Mouse (Mus musculus) kidney, embryonic 15.5 days (tissue): Measurements from ENCODE around the gene Serinc5. TPM values are rescaled to one million over a fixed set of nuclear protein-coding genes. Genes with fewer than 3 reads are reported as not detected.

Source experiments
- ATAC-seq: fragments of 200-750 bp; cut with Nextera tagmentation; replicated peaks from 2 replicates; pipeline ENCODE4 v1.8.0; 2017; ENCODE audit warnings: moderate TSS enrichment; ENCODE audit not compliant: low FRiP score
- H3K27ac ChIP-seq: fragments of 300-500 bp; sonication (generic); 2 replicates; pipeline ENCODE4 v1.5.1; 2015; ENCODE audit warnings: mild to moderate bottlenecking, inconsistent platforms
- H3K27me3 ChIP-seq: fragments of 300-500 bp; sonication (generic); 2 replicates; pipeline ENCODE4 v1.6.1; 2015; ENCODE audit warnings: inconsistent platforms
- H3K36me3 ChIP-seq: fragments of 300-500 bp; sonication (generic); 2 replicates; pipeline ENCODE4 v1.6.1; 2015; ENCODE audit warnings: inconsistent platforms
- H3K4me1 ChIP-seq: fragments of 300-500 bp; sonication (generic); 2 replicates; pipeline ENCODE4 v1.6.1; 2015; ENCODE audit warnings: inconsistent platforms
- H3K4me2 ChIP-seq: fragments of 300-500 bp; sonication (generic); 2 replicates; pipeline ENCODE4 v1.6.1; 2015; ENCODE audit warnings: moderate library complexity, mild to moderate bottlenecking, inconsistent platforms
- H3K4me3 ChIP-seq: fragments of 300-500 bp; sonication (generic); replicated peaks from 2 replicates; pipeline ENCODE4 v1.5.1; 2015; ENCODE audit warnings: mild to moderate bottlenecking, inconsistent platforms
- H3K9ac ChIP-seq: fragments of 300-500 bp; sonication (generic); 2 replicates; pipeline ENCODE4 v1.6.1; 2015; ENCODE audit warnings: mild to moderate bottlenecking, inconsistent platforms
- H3K9me3 ChIP-seq: fragments of 300-500 bp; sonication (generic); replicated peaks from 2 replicates; pipeline ENCODE4 v1.6.1; 2016; ENCODE audit warnings: inconsistent platforms
- WGBS: fragments of 180-500 bp; shearing (Covaris S2); methylation state at CpG from one replicate; pipeline ENCODE4 v1.1.7; 2015; ENCODE audit warnings: mixed read lengths; 5-methylcytosine and 5-hydroxymethylcytosine counted together
- polyA plus RNA-seq: library from polyadenylated mRNA; unstranded; fragments of >200 nt; fragmentation: Nextera tagmentation; extraction: Ambion mirVana; gene quantifications from 2 replicates; pipeline ENCODE4 v1.2.1, GENCODE M21; 2015

Serinc5 gene
- polyA plus RNA-seq, 1 experiment from 2014 or later = 16.5 TPM

DNA sequence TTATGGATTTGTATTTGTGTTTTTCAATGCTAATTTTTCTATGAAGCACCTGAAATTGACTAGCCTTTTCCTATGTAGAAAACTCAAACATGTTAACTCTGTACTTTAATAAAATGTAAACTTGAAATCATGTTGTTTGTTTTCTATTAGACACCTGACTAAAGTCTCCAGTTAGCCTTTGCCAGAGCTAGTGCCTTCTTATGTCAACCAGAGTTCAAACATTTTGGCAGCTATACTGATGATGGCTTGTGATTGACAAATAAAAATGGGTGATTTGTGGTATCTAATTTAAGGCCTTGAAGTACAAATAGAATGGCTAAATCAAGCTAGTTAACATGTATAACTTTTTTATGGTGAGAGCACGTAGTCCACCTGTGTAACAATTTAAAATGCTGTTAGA lies 100.9 kb downstream of the Serinc5 start:
- ATAC-seq = no peak
- Histone ChIP-seq H3K4me2 (no peak overlapping the region), H3K27ac (no peak overlapping the region), H3K9me3 (no peaks in the 10 kb centered on the region), H3K4me3 (no peak overlapping the region), H3K36me3 (peaks cover 21% of the 10 kb centered on the region), H3K9ac (no peak overlapping the region), H3K27me3 (no peaks in the 10 kb centered on the region), H3K4me1 (no peaks in the 10 kb centered on the region)
- WGBS = 88% methylated on average over 1 of the region's 1 CpGs

DNA sequence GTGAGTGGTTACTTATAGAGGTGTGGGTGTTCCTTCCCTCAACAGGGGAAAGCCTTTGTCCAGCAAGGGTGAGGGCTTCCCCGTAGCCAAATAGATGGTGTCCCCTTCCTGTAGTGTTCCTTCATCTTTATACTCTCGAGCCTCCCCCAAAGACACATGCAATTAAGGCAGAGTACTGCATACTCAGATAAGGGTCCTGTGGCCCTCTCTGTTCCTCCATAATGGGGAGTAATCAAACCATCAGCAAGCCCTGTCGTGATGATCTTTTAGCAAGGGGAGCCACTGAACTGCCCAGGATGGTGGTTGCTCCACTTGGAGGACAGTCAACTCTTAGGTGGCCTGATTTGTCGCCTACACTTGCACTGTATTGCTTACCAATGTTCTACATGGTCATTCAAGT lies 101.7 kb downstream of the Serinc5 start:
- Histone ChIP-seq H3K9me3 (no peaks in the 10 kb centered on the region), H3K4me3 (no peak overlapping the region), H3K27me3 (no peaks in the 10 kb centered on the region), H3K27ac (no peak overlapping the region), H3K4me2 (no peak overlapping the region), H3K4me1 (no peaks in the 10 kb centered on the region), H3K9ac (no peak overlapping the region), H3K36me3 (peaks cover 15% of the 10 kb centered on the region)
- 93% methylated on average over 4 of the region's 4 CpGs for WGBS
- no peak for ATAC-seq

DNA sequence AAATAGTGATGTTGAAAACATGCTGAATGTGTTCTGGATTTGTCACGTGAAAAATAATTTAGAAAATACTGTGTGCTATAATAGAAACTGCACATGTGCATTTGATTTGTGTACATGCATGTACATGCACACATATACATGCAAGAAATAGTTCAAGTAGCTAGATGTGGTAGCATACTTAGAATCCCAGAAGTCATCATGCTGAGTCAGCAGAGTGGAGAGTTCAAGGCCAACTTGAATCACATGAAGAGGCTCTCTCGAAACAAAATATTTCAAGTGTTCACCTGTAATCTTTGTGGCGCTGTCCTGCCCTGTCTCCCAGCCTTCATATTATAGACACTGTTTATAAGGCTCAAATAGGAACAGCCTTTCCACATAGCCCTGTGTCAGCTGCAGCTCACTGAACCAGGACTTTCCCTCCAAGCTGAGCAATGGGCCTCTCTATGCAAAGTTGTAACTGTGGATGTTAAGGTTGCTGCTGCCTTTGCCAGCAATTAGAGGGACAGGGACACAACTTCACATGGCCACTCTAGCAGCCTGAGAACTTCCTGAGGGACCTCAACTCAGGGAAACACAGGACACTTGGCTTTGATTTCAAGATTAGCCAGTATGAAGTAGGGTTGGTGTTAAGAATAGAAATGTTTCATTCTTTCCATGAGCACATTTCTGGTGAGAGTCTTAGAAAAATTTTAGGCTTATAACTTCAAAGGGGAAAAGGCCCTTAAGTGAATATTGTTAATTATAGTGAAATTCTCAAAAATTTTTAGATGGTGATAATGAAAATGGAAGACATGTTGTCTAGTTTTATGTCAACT lies 107.2 kb downstream of the Serinc5 start:
- Histone ChIP-seq H3K27me3 (no peaks in the 10 kb centered on the region), H3K4me3 (no peak overlapping the region), H3K9ac (no peak overlapping the region), H3K4me1 (no peaks in the 10 kb centered on the region), H3K4me2 (no peak overlapping the region), H3K9me3 (no peaks in the 10 kb centered on the region), H3K36me3 (no peaks in the 10 kb centered on the region), H3K27ac (no peak overlapping the region)
- no peak for ATAC-seq
- 92% methylated on average over 3 of the region's 3 CpGs for WGBS

DNA sequence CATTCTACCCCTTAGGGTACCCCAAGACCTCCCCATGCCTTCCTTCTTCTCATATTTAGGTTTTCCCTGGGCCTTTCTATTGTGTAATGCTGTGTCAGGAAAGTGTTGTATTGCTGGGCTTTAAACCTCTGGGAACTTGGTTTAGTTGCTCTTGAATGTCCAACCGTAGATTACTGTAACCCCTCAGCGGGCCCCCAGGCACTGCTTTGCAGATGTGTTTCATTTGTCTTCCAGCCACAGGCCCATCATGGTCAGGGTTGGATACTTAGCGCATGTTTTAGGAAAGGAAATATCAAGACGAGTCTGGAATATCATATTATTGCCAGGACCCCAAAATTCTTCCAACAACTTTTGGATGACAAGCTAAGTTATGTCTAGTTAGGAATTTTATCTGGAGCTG lies 110.1 kb downstream of the Serinc5 start:
- H3K4me3 ChIP-seq = no peak overlapping the region
- H3K27ac ChIP-seq = no peak overlapping the region
- no peaks in the 10 kb centered on the region for H3K36me3 ChIP-seq
- H3K9me3 ChIP-seq = no peaks in the 10 kb centered on the region
- WGBS = 82% methylated on average over 4 of the region's 4 CpGs
- ATAC-seq = no peak
- H3K27me3 ChIP-seq = no peaks in the 10 kb centered on the region
- H3K4me2 ChIP-seq = no peak overlapping the region
- no peak overlapping the region for H3K9ac ChIP-seq
- no peaks in the 10 kb centered on the region for H3K4me1 ChIP-seq

DNA sequence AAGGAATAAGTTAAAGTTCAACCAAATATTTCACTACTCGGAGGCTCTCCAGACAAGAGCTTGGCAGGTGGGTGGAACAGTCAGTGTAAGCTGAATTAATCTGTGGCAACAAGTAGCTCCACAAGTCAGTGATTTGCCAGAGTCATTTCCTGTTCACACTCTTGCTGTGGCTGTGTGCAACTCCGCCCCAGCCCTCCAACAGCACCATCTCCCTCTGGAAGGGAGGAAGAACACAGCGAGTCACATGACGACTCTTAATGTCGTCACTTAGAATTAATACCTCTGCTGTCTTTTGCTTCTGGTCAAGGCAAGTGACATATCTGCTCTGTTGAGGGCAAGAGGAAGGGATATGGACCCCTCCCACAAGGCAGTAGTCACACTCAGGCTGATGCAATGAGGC lies 111.5 kb downstream of the Serinc5 start:
- H3K9me3 ChIP-seq = no peaks in the 10 kb centered on the region
- no peak overlapping the region for H3K4me2 ChIP-seq
- H3K27ac ChIP-seq = no peak overlapping the region
- WGBS = 56% methylated on average over 5 of the region's 5 CpGs
- no peaks in the 10 kb centered on the region for H3K27me3 ChIP-seq
- no peak overlapping the region for H3K4me3 ChIP-seq
- H3K36me3 ChIP-seq = no peaks in the 10 kb centered on the region
- H3K9ac ChIP-seq = no peak overlapping the region
- 0 out of 2 replicates have a peak, but pooled peaks have one; percentile 33 for ATAC-seq
- H3K4me1 ChIP-seq = no peaks in the 10 kb centered on the region

DNA sequence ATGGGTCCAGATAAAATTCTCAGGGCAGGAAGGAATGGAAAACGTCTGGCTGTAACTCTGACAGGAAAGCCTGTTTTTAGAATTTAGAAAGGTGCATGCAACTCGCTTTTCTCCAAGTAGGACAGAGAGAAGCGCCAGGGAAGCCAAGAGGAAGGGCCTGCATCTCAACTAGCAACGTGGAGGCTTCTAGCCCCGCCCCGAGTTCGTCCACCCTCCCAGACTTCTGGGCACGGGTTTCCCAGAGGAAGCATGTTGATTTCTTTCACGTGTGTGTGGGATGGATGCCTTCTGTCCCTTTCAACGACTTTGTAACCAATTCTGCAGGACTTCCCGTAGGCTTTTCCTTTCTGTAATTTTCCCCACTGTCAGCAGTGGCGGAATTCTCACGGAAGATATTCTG lies 118.9 kb downstream of the Serinc5 start:
- Histone ChIP-seq H3K4me1 (no peaks in the 10 kb centered on the region), H3K27me3 (no peaks in the 10 kb centered on the region), H3K36me3 (no peaks in the 10 kb centered on the region), H3K9ac (no peak overlapping the region), H3K4me3 (no peak overlapping the region), H3K27ac (no peak overlapping the region), H3K4me2 (no peak overlapping the region), H3K9me3 (no peaks in the 10 kb centered on the region)
- no peak for ATAC-seq
- 46% methylated on average over 13 of the region's 13 CpGs for WGBS

DNA sequence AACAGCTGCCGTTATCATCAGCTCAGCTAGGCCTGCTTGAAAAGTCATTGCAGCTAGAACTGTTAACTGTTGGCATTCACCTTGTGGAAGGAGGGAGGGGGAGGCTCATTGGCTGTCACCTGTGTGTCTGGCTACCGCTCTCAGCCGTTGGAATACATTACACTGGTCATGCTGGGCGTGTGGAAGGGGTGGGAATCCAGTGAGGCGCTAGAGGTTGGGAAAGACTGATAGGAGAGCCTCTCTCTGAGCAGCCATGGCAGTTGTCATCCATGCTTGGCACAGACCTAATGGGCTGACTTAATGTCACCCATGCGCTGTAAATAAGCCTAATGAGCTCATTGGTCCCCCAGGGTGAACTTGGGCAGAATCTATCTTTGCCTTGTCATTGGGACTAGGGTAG lies 120.9 kb downstream of the Serinc5 start:
- ATAC-seq = no peak
- no peak overlapping the region for H3K9ac ChIP-seq
- no peak overlapping the region for H3K4me3 ChIP-seq
- 81% methylated on average over 6 of the region's 6 CpGs for WGBS
- peaks cover 4% of the 10 kb centered on the region for H3K4me1 ChIP-seq
- H3K36me3 ChIP-seq = no peaks in the 10 kb centered on the region
- H3K9me3 ChIP-seq = no peaks in the 10 kb centered on the region
- no peaks in the 10 kb centered on the region for H3K27me3 ChIP-seq
- no peak overlapping the region for H3K27ac ChIP-seq
- no peak overlapping the region for H3K4me2 ChIP-seq

DNA sequence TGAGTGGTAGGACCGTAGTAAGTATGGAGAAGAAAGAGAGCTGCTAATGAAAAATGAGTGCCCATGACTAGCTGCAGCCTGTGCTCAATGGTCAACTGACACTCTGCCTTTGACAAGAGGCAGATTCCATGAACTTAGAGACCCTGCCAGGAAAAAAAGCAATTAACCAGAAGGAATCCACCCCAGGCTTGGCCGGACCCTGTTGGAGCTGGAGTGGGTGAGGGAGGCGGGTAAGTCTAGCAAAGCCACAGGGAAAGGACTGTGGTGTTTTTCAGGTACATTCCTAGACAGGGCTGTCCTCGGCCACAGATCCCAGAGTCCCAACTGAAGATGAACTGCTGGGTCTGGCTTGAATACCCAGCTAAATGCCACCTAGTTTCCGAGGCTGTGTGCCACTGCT lies 121.9 kb downstream of the Serinc5 start:
- 81% methylated on average over 5 of the region's 5 CpGs for WGBS
- Histone ChIP-seq H3K4me3 (no peak overlapping the region), H3K36me3 (no peaks in the 10 kb centered on the region), H3K27me3 (no peaks in the 10 kb centered on the region), H3K27ac (no peak overlapping the region), H3K9me3 (no peaks in the 10 kb centered on the region), H3K4me2 (no peak overlapping the region), H3K9ac (no peak overlapping the region), H3K4me1 (peaks cover 8% of the 10 kb centered on the region)
- no peak for ATAC-seq

DNA sequence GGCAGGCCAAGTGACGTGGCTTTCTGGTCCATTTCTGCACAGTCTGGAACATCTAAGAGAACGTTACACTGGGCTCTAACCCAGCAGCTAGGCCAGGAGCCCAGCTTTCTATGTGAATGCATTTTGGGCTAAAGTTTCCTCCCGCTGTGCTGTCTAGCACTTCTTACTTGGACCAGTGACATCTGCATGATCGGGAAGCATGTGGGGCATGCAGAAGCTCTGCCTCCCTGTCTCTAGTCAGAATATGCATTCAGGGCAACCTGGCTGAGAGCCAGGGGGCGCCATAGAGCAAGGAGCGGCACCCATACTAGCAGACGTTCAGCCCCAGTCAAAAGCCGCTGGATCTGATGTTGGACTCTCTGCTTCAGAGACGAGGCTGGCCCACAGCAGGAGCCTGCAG lies 122.4 kb downstream of the Serinc5 start:
- H3K9ac ChIP-seq = no peak overlapping the region
- peaks cover 8% of the 10 kb centered on the region for H3K4me1 ChIP-seq
- no peak for ATAC-seq
- H3K4me3 ChIP-seq = no peak overlapping the region
- H3K27me3 ChIP-seq = no peaks in the 10 kb centered on the region
- WGBS = 45% methylated on average over 9 of the region's 9 CpGs
- no peak overlapping the region for H3K27ac ChIP-seq
- no peak overlapping the region for H3K4me2 ChIP-seq
- no peaks in the 10 kb centered on the region for H3K36me3 ChIP-seq
- H3K9me3 ChIP-seq = no peaks in the 10 kb centered on the region

DNA sequence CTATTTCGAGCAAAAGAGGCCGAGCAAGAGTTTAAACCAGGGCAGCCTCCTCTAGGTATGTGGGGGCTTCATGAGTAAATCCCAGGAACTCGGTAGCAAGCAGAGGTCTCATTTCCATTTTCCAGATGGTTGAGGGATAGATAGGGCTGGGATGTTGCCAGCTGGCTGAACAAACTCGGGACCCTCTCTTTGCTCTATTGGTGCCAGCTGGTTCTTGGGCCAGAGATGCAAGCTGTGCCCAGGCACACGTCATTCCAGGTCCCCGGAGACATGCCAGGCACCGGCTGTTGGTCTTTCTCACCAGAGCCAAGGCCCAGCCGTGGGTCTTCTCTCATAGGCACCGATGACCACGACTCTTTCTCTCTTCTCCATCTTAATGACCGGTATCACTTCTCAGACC lies 122.8 kb downstream of the Serinc5 start:
- WGBS = 85% methylated on average over 11 of the region's 11 CpGs

DNA sequence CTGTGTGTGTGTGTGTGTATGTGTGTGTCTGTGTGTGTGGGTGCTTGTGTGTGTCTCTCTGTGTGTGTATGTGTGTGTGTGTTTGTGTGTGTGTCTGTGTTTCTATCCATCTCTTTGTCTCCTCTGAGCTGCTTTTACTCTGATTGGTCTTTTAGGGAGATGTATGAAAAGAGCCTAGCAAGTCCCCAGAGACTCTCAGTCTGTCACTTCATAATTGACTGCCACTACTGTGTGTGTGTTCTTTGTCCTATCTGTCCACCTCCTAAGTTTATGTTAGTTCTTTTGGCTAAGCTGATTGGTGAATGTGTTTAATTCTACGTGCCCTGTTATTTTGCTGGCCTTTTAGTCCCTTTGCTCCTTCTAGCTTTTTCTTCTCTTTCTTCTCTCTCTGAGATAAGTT lies 124.8 kb downstream of the Serinc5 start:
- no peaks in the 10 kb centered on the region for H3K36me3 ChIP-seq
- no peak for ATAC-seq
- 70% methylated on average over 1 of the region's 1 CpGs for WGBS

More for the DNA sequence above, 122.8 kb downstream of the Serinc5 start:
- H3K4me1 ChIP-seq = peaks cover 8% of the 10 kb centered on the region
- H3K27me3 ChIP-seq = no peaks in the 10 kb centered on the region
- no peak overlapping the region for H3K4me2 ChIP-seq
- H3K9ac ChIP-seq = no peak overlapping the region
- no peaks in the 10 kb centered on the region for H3K36me3 ChIP-seq
- no peak overlapping the region for H3K27ac ChIP-seq
- ATAC-seq = no peak
- H3K4me3 ChIP-seq = no peak overlapping the region
- H3K9me3 ChIP-seq = no peaks in the 10 kb centered on the region

DNA sequence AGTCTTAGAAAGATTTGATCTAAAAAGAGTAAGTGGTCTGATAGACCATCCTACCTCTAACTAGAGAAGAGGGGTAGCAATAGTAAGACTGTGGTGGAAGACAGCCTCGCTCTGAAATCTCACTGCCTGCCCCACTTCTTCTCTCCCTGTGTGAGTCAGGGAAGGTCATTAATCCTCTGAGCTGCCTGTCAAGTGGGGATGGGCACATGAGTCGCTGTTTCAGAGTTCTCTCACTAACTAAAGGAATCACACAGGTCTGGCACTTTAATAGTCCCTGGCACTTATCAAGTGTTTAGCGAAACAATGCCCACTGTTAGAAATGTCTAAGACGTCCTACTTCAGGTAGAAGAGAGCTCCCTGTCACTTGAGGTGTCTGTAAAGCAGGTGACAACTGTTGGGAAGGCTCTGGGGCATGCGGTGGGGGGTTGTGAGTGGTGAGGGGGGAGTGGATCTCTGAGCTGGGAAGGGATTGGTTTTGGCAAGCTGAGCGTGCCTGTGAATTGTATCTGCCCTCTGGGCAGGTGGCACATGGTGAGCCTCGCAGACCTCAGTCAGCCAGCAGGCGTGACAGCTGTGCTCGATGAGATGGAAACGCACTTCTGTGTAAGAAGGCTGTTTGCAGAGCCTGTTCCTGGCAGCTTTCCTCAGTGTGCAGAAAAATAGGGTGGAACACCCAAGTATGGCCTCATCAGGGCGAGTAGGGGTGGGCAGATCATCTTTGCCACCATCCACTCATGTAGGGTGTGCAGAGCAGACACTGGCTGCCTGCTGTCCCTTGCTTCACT lies 125.8 kb downstream of the Serinc5 start:
- H3K27ac ChIP-seq = no peak overlapping the region
- no peaks in the 10 kb centered on the region for H3K27me3 ChIP-seq
- peaks cover 8% of the 10 kb centered on the region for H3K4me1 ChIP-seq
- no peaks in the 10 kb centered on the region for H3K9me3 ChIP-seq
- no peaks in the 10 kb centered on the region for H3K36me3 ChIP-seq
- H3K4me3 ChIP-seq = no peak overlapping the region
- H3K4me2 ChIP-seq = no peak overlapping the region
- 51% methylated on average over 11 of the region's 11 CpGs for WGBS
- peak; percentile 49 for ATAC-seq
- H3K9ac ChIP-seq = no peak overlapping the region

More for the DNA sequence above, 124.8 kb downstream of the Serinc5 start:
- H3K4me2 ChIP-seq = no peak overlapping the region
- peaks cover 8% of the 10 kb centered on the region for H3K4me1 ChIP-seq
- H3K9me3 ChIP-seq = no peaks in the 10 kb centered on the region
- no peak overlapping the region for H3K9ac ChIP-seq
- H3K4me3 ChIP-seq = no peak overlapping the region
- H3K27ac ChIP-seq = no peak overlapping the region
- H3K27me3 ChIP-seq = no peaks in the 10 kb centered on the region
